Mouse (Mus musculus) bone marrow, adult 2 months (tissue): ENCODE results near the gene Gm9918.

Experiments used
- CTCF ChIP-seq: fragments of 200-500 bp; IDR thresholded peaks from 2 replicates; pipeline ENCODE4 v1.5.1; 2011; ENCODE audit warnings: low read length, control low read depth; ENCODE audit not compliant: control insufficient read depth, insufficient read depth
- POLR2A ChIP-seq: fragments of 200-500 bp; IDR thresholded peaks from 2 replicates; pipeline ENCODE4 v1.6.1; 2011; ENCODE audit warnings: low read depth, mild to moderate bottlenecking, control low read depth, low read length, borderline replicate concordance; ENCODE audit not compliant: control insufficient read depth

DNA sequence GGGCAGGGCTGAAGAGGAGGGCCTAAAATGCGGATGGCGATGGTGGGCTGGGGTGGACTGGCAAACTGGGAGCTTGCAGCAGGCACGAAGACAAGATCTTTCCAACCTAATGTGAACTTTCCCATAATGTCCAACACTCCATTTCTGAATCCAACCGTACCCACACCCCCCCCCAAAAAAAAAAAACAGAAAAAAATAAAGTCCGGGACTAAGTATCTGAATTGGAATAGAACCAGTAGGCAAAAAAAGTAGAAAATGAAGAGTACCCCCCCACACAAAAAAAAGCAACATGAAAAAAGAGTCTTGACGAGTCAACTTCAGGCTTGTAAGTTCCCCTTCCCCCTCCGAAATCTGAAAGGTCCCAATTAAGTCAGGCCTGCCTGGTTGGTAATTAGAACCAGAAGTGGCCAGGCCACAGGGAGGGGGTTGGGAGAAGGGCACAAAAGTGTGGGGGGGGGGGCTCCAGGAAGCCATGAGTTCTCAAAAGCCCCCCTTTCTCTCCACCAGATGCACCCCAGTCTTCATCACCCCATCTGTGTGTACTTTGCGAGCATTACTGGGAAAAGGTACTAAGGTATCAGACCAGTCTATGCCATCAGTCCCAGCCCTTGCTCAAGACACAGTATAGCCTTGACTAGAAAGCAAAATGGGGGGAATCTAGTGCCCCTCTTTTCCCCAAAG is 22.1 kb upstream of the Gm9918 start:
- TF ChIP-seq POLR2A (no peak), CTCF (no peak)
